Mouse (Mus musculus) ES-E14 (cell line): ENCODE data around the gene Iqgap1. TPM values are rescaled to one million over a fixed set of nuclear protein-coding genes. Genes with fewer than 3 reads are reported as not detected.

Experiments
- DNase-seq: peaks from one replicate; pipeline ENCODE4 v3.0.0-alpha.2; 2013; ENCODE audit warnings: low read depth, low spot score
- H3K27ac ChIP-seq: 2 replicates; pipeline ENCODE4 v1.5.1; 2012; ENCODE audit warnings: low read depth, mild to moderate bottlenecking, low read length, moderate library complexity, mixed read lengths; ENCODE audit not compliant: poor library complexity, insufficient read depth, severe bottlenecking
- H3K36me3 ChIP-seq: 2 replicates; pipeline ENCODE4 v1.6.1; 2012; ENCODE audit warnings: mild to moderate bottlenecking, low read length, moderate library complexity, mixed read lengths; ENCODE audit not compliant: control insufficient read depth, poor library complexity, insufficient read depth, severe bottlenecking
- H3K4me1 ChIP-seq, 2 experiments: fragments of 150-350 bp in 1 of 2; sonication (generic) in 1 of 2; 2 replicates each; pipeline ENCODE4 v1.6.1; 2012; ENCODE audit warnings: low read length in 2 of 2, mild to moderate bottlenecking in 1 of 2, mixed read lengths in 1 of 2; ENCODE audit not compliant: control insufficient read depth in 2 of 2, insufficient read depth in 2 of 2, poor library complexity in 1 of 2
- H3K4me3 ChIP-seq, 2 experiments: fragments of 150-350 bp in 1 of 2; sonication (generic) in 1 of 2; 2 replicates each; pipeline ENCODE4 v1.5.1; 2012; ENCODE audit warnings: low read length in 2 of 2, low read depth in 1 of 2, mild to moderate bottlenecking in 1 of 2, mixed read lengths in 1 of 2; ENCODE audit not compliant: insufficient read depth in 1 of 2, poor library complexity in 1 of 2, severe bottlenecking in 1 of 2
- H3K9ac ChIP-seq: 2 replicates; pipeline ENCODE4 v1.6.1; 2012; ENCODE audit warnings: low read depth, mild to moderate bottlenecking, low read length, mixed read lengths; ENCODE audit not compliant: poor library complexity, insufficient read depth, severe bottlenecking
- H3K9me3 ChIP-seq: fragments of 150-350 bp; sonication (generic); 2 replicates; pipeline ENCODE4 v1.6.1; 2012; ENCODE audit warnings: low read depth, mild to moderate bottlenecking, low read length; ENCODE audit not compliant: control insufficient read depth, insufficient read depth
- HCFC1 ChIP-seq: IDR thresholded peaks from 2 replicates; pipeline ENCODE4 v1.6.1; 2012; ENCODE audit warnings: low read length, inconsistent platforms, borderline replicate concordance; ENCODE audit not compliant: insufficient read depth
- ZC3H11A ChIP-seq: IDR thresholded peaks from 2 replicates; pipeline ENCODE4 v1.6.1; 2012; ENCODE audit warnings: low read depth, mild to moderate bottlenecking, inconsistent platforms, low read length, borderline replicate concordance
- in situ Hi-C, 2 experiments: fragments of 600-800 bp; cut with MboI; formaldehyde crosslinking; loops; one replicate each; pipeline ENCODE4 v1.15.1; 2025; ENCODE audit warnings: low sequenced_read_pairs in 2 of 2, inconsistent platforms in 1 of 2; ENCODE audit not compliant: unreplicated experiment in 2 of 2
- total RNA-seq: library from RNA; depleted of rRNA; stranded (reverse); fragments of 300-350 nt; gene quantifications from 2 replicates; pipeline ENCODE4 v1.2.3, GENCODE M21; 2012; rRNA removed

The Iqgap1 gene
- total RNA-seq, 1 experiment, result 135 TPM

GRCm38 (mm10) chr7:80666198-80666915 lies 159.4 kb downstream of the Iqgap1 start:
- in situ Hi-C loops, result no loop called here
- Histone ChIP-seq H3K4me1 (no peaks in the 10 kb centered on the region), H3K9me3 (no peaks in the 10 kb centered on the region), H3K4me3 (no peak overlapping the region), H3K9ac (no peak overlapping the region), H3K36me3 (no peaks in the 10 kb centered on the region), H3K27ac (no peak overlapping the region)
- no peak for TF ChIP-seq ZC3H11A
- TF ChIP-seq HCFC1, result no peak
- no peak for DNase-seq

Other genes starting within 250 kb of the Iqgap1 start
- gene Crtc3, start 137.1 kb downstream of the Iqgap1 start, total RNA-seq, result 1.1 and 2.4 TPM in 2 replicates
- 2.3 and 2.4 TPM in 2 replicates for gene Zscan2, start 34.9 kb upstream of the Iqgap1 start, total RNA-seq
- gene Wdr73, start 75.3 kb upstream of the Iqgap1 start, total RNA-seq, result 38.2 and 41.5 TPM in 2 replicates
- 17.4 and 23.2 TPM in 2 replicates for gene Nmb, start 79.1 kb upstream of the Iqgap1 start, total RNA-seq
- gene Sec11a, start 121.8 kb upstream of the Iqgap1 start, total RNA-seq, result 171 and 218 TPM in 2 replicates
- gene Zfp592, start 167.7 kb upstream of the Iqgap1 start, total RNA-seq, result 6.3 and 8.2 TPM in 2 replicates
- 3.3 and 9.4 TPM in 2 replicates for gene Alpk3, start 231.6 kb upstream of the Iqgap1 start, total RNA-seq